11 mouse cellular contexts compared by ENCODE assay signal in genomic region chr1:130167260-130167659, GRCm38 (mm10).
DNase-seq lines count a peak whose midpoint lies in the region; ATAC-seq and TF ChIP-seq lines count a peak whose summit lies in the region.
"Had no signal": no experiment of that assay in that cellular context is flagged by ENCODE, and none has a peak within 500 bp of the region (broad histone marks: within the 10 kb centered on the region; RNA-seq: fewer than 3 reads in every experiment).

No protein-coding gene starts in this region.

- H3K4me1 ChIP-seq in lung, postnatal 0 days (ENCODE audit: insufficient read depth, low read depth, low read length), result no peaks in the 10 kb centered on the region
- no peaks in the 10 kb centered on the region for H3K4me1 ChIP-seq in stomach, postnatal 0 days (replicated peaks; ENCODE audit: control insufficient read depth, insufficient read depth)
- H3K4me1 ChIP-seq: intestine, embryonic 15.5 days had no signal

- no peak overlapping the region for H3K4me2 ChIP-seq in lung, postnatal 0 days (replicated peaks; ENCODE audit: low read depth, low read length)
- H3K4me2 ChIP-seq in stomach, postnatal 0 days (replicated peaks; ENCODE audit: low read depth), result no peak overlapping the region
- H3K4me2 ChIP-seq: intestine, embryonic 15.5 days had no signal

- H3K27me3 ChIP-seq in lung, postnatal 0 days (replicated peaks; ENCODE audit: insufficient read depth, low read length), result no peaks in the 10 kb centered on the region
- no peaks in the 10 kb centered on the region for H3K27me3 ChIP-seq in stomach, postnatal 0 days (ENCODE audit: control insufficient read depth, insufficient read depth, low read length)
- H3K27me3 ChIP-seq: intestine, embryonic 15.5 days had no signal

- H3K4me3 ChIP-seq in lung, postnatal 0 days (ENCODE audit: low read depth, low read length), result no peak overlapping the region
- H3K4me3 ChIP-seq in stomach, postnatal 0 days (ENCODE audit: low read depth, low read length), result no peak overlapping the region
- H3K4me3 ChIP-seq: intestine, embryonic 15.5 days had no signal

- TF ChIP-seq CTCF in lung, postnatal 0 days (IDR thresholded peaks at IDR 0.05), result peak; percentile 61
- peak; percentile 68 for TF ChIP-seq CTCF in stomach, postnatal 0 days (IDR thresholded peaks at IDR 0.05; ENCODE audit: low read depth)

- no peaks in the 10 kb centered on the region for H3K36me3 ChIP-seq in lung, postnatal 0 days (ENCODE audit: insufficient read depth, low read length)
- no peaks in the 10 kb centered on the region for H3K36me3 ChIP-seq in stomach, postnatal 0 days (ENCODE audit: control insufficient read depth, insufficient read depth, low read length)
- H3K36me3 ChIP-seq: intestine, embryonic 15.5 days had no signal

- peak; percentile 17 to 20 for DNase-seq in heart, postnatal 10 days
- no peak for DNase-seq in heart, postnatal 14 days
- peak; percentile 29 for DNase-seq in lung, postnatal 0 days (ENCODE audit: low spot score)
- no peak for DNase-seq in lung, adult 18-20 months
- peak; percentile 15 for DNase-seq in c-Kit-positive CD71-positive TER-119-negative erythroid progenitor cells, embryonic 14.5 days (ENCODE audit: low read depth)
- DNase-seq in stomach, postnatal 0 days (ENCODE audit: low spot score), result no peak
- DNase-seq in layer of hippocampus, adult 18-20 months (ENCODE audit: low spot score in 2 of 2), result no peak
- DNase-seq in lung, postnatal 36 days, result no peak
- DNase-seq: right cerebral cortex, postnatal 4 days; thymus, postnatal 36 days had no signal

- 70% methylated on average over 2 of the region's 2 CpGs for WGBS in lung, postnatal 0 days
- WGBS in stomach, postnatal 0 days, result 59% methylated on average over 2 of the region's 2 CpGs

- no peaks in the 10 kb centered on the region for H3K9me3 ChIP-seq in lung, postnatal 0 days (ENCODE audit: low read length)
- no peaks in the 10 kb centered on the region for H3K9me3 ChIP-seq in stomach, postnatal 0 days (ENCODE audit: control insufficient read depth, low read length)
- H3K9me3 ChIP-seq: intestine, embryonic 15.5 days had no signal

- ATAC-seq in lung, postnatal 0 days, result no peak
- no peak for ATAC-seq in stomach, postnatal 0 days (ENCODE audit: low FRiP score, low TSS enrichment)
- ATAC-seq: intestine, embryonic 15.5 days had no signal

- H3K9ac ChIP-seq in lung, postnatal 0 days (replicated peaks; ENCODE audit: low read depth), result no peak overlapping the region
- H3K9ac ChIP-seq in stomach, postnatal 0 days (ENCODE audit: low read length), result no peak overlapping the region
- H3K9ac ChIP-seq: intestine, embryonic 15.5 days had no signal

- intact Hi-C loops in heart, postnatal 10 days (cut with DNase I), result loop anchor here (5.0 kb wide), 1 partner anchor 185 kb away; no protein-coding TSS in a partner anchor
- intact Hi-C loops in heart, postnatal 14 days (cut with DNase I), result loop anchor here (5.0 kb wide), 1 partner anchor 180 kb away; no protein-coding TSS in a partner anchor

- no peak for TF ChIP-seq EP300 in lung, postnatal 0 days (IDR thresholded peaks at IDR 0.05)
- TF ChIP-seq EP300 in stomach, postnatal 0 days (optimal IDR thresholded peaks at IDR 0.05), result no peak

- H3K27ac ChIP-seq in lung, postnatal 0 days (ENCODE audit: low read length), result no peak overlapping the region
- H3K27ac ChIP-seq in stomach, postnatal 0 days (replicated peaks), result no peak overlapping the region
- H3K27ac ChIP-seq: intestine, embryonic 15.5 days had no signal

Comparison
In these comparisons a context has a peak if more than half of its experiments do, and no peak if none do; other contexts are left out.
1. DNase-seq: peak in heart, postnatal 10 days (2 of 2), lung, postnatal 0 days (single experiment) and c-Kit-positive CD71-positive TER-119-negative erythroid progenitor cells, embryonic 14.5 days (single experiment); none in heart, postnatal 14 days (0 of 2), lung, adult 18-20 months (0 of 2), stomach, postnatal 0 days (single experiment), layer of hippocampus, adult 18-20 months (0 of 2) and lung, postnatal 36 days (single experiment).